Mouse (Mus musculus) ES-E14 (cell line): ENCODE results near the gene Fam240a. TPM values are rescaled to one million over a fixed set of nuclear protein-coding genes. Genes with fewer than 3 reads are reported as not detected.
A peak's percentile ranks its signal among the peaks of the same experiment; 100 is the strongest.

Source experiments
- DNase-seq: peaks from one replicate; pipeline ENCODE4 v3.0.0-alpha.2; 2013; ENCODE audit warnings: low read depth, low spot score
- H3K27ac ChIP-seq: 2 replicates; pipeline ENCODE4 v1.5.1; 2012; ENCODE audit warnings: low read depth, mild to moderate bottlenecking, low read length, moderate library complexity, mixed read lengths; ENCODE audit not compliant: poor library complexity, insufficient read depth, severe bottlenecking
- H3K36me3 ChIP-seq: 2 replicates; pipeline ENCODE4 v1.6.1; 2012; ENCODE audit warnings: mild to moderate bottlenecking, low read length, moderate library complexity, mixed read lengths; ENCODE audit not compliant: control insufficient read depth, poor library complexity, insufficient read depth, severe bottlenecking
- H3K4me1 ChIP-seq, 2 experiments: fragments of 150-350 bp in 1 of 2; sonication (generic) in 1 of 2; 2 replicates each; pipeline ENCODE4 v1.6.1; 2012; ENCODE audit warnings: low read length in 2 of 2, mild to moderate bottlenecking in 1 of 2, mixed read lengths in 1 of 2; ENCODE audit not compliant: control insufficient read depth in 2 of 2, insufficient read depth in 2 of 2, poor library complexity in 1 of 2
- H3K4me3 ChIP-seq, 2 experiments: fragments of 150-350 bp in 1 of 2; sonication (generic) in 1 of 2; 2 replicates each; pipeline ENCODE4 v1.5.1; 2012; ENCODE audit warnings: low read length in 2 of 2, low read depth in 1 of 2, mild to moderate bottlenecking in 1 of 2, mixed read lengths in 1 of 2; ENCODE audit not compliant: insufficient read depth in 1 of 2, poor library complexity in 1 of 2, severe bottlenecking in 1 of 2
- H3K9ac ChIP-seq: 2 replicates; pipeline ENCODE4 v1.6.1; 2012; ENCODE audit warnings: low read depth, mild to moderate bottlenecking, low read length, mixed read lengths; ENCODE audit not compliant: poor library complexity, insufficient read depth, severe bottlenecking
- H3K9me3 ChIP-seq: fragments of 150-350 bp; sonication (generic); 2 replicates; pipeline ENCODE4 v1.6.1; 2012; ENCODE audit warnings: low read depth, mild to moderate bottlenecking, low read length; ENCODE audit not compliant: control insufficient read depth, insufficient read depth
- CHD2 ChIP-seq: IDR thresholded peaks from 2 replicates; pipeline ENCODE4 v1.6.1; 2014; ENCODE audit warnings: mild to moderate bottlenecking, low read depth, low read length, inconsistent platforms
- HCFC1 ChIP-seq: IDR thresholded peaks from 2 replicates; pipeline ENCODE4 v1.6.1; 2012; ENCODE audit warnings: low read length, inconsistent platforms, borderline replicate concordance; ENCODE audit not compliant: insufficient read depth
- MAFK ChIP-seq: IDR thresholded peaks from 2 replicates; pipeline ENCODE4 v1.6.1; 2014; ENCODE audit warnings: mild to moderate bottlenecking, low read depth, low read length, inconsistent platforms; ENCODE audit not compliant: insufficient read depth
- ZC3H11A ChIP-seq: IDR thresholded peaks from 2 replicates; pipeline ENCODE4 v1.6.1; 2012; ENCODE audit warnings: low read depth, mild to moderate bottlenecking, inconsistent platforms, low read length, borderline replicate concordance
- ZNF384 ChIP-seq: IDR thresholded peaks from 2 replicates; pipeline ENCODE4 v1.6.1; 2012; ENCODE audit warnings: low read depth, low read length, inconsistent platforms
- in situ Hi-C, 2 experiments: fragments of 600-800 bp; cut with MboI; formaldehyde crosslinking; loops; one replicate each; pipeline ENCODE4 v1.15.1; 2025; ENCODE audit warnings: low sequenced_read_pairs in 2 of 2, inconsistent platforms in 1 of 2; ENCODE audit not compliant: unreplicated experiment in 2 of 2
- total RNA-seq: library from RNA; depleted of rRNA; stranded (reverse); fragments of 300-350 nt; gene quantifications from 2 replicates; pipeline ENCODE4 v1.2.3, GENCODE M21; 2012

Fam240a gene
- total RNA-seq, 1 experiment = 1.0 TPM

- no peaks in the 10 kb centered on the region for H3K9me3 ChIP-seq
- peak overlapping the region in 1 of 2 experiments; percentile 21; a peak in 2 of 4 replicates for H3K4me3 ChIP-seq
- peaks cover 2 to 28% of the 10 kb centered on the region in 2 experiments; a peak in 2 of 4 replicates for H3K4me1 ChIP-seq
- in situ Hi-C loops = no loop called here
- H3K36me3 ChIP-seq = peaks cover 16% of the 10 kb centered on the region; the same call in 1 of the 2 replicates
- DNase-seq = no peak
- no peak overlapping the region for H3K9ac ChIP-seq
- TF ChIP-seq ZNF384 (no peak), MAFK (no peak), ZC3H11A (no peak), HCFC1 (no peak), CHD2 (no peak)
- no peak overlapping the region for H3K27ac ChIP-seq
Measured at GRCm38 (mm10) chr9:110890026-110890783, 26.5 kb downstream of the Fam240a start.

- Histone ChIP-seq H3K27ac (no peak overlapping the region), H3K9ac (no peak overlapping the region), H3K36me3 (peaks cover 19% of the 10 kb centered on the region; the same call in 1 of the 2 replicates), H3K4me1 (peaks cover 2 to 26% of the 10 kb centered on the region in 2 experiments; a peak in 2 of 4 replicates), H3K4me3 (peak overlapping the region in 1 of 2 experiments; percentile 5; a peak in 1 of 4 replicates), H3K9me3 (no peaks in the 10 kb centered on the region)
- TF ChIP-seq CHD2 = no peak
- DNase-seq = no peak
- in situ Hi-C loops = no loop called here
Measured at GRCm38 (mm10) chr9:110888935-110889334, 27.7 kb downstream of the Fam240a start.

DNA sequence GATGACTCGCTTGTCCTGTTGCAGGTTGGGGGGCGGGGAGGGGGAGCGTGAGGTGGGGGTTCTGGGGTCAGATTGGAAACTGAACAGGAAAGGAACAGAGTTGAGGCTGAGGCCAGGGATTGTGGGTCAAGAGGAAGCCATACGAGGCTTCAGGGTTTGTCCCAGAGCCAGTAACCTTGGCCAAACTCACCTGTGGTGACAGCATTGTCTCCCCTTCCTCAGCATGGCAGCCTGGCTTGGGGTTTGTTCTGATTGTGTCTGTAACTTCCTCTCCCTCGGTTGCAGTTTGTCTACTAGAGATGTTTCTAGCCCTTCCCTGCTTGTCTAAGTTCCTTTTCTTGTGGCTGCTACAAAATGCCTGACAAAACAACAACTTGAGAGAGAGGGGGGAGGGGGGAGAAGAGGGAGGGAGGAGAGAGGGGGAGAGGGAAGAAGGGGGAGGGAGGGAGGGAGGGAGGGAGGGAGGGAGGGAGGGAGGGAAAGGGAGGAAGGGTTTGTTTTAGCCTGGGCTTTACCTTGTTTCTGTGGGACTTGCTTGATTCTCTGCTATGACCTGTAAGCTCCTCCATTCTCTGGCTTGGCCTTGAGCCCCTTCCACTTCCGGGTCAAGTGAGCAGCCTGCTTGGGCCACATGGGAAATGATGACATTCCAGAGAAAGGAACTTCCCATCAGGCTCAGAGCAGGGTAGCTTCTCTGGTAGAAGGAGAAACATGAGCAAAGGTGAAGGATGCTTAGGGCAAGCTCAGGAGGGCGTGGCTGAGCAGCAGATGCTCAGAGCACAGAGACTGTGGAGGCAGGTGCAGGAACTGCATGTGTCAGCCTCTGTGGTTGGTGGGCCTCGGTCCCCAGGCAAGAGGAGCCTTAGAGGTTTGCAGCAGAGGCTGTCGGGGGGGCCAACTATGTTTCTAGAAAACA lies 29.0 kb downstream of the Fam240a start:
- Histone ChIP-seq H3K36me3 (peaks cover 19% of the 10 kb centered on the region; the same call in 1 of the 2 replicates), H3K9me3 (no peaks in the 10 kb centered on the region), H3K9ac (no peak overlapping the region), H3K4me1 (peaks cover 2 to 26% of the 10 kb centered on the region in 2 experiments; a peak in 2 of 4 replicates), H3K27ac (peak overlapping the region; percentile 41; the same call in 1 of the 2 replicates), H3K4me3 (peak overlapping the region in 1 of 2 experiments; percentile 1; a peak in 1 of 4 replicates)
- in situ Hi-C loops = no loop called here
- DNase-seq = no peak
- no peak for TF ChIP-seq CHD2
- no peak for TF ChIP-seq MAFK
- no peak for TF ChIP-seq ZNF384
- TF ChIP-seq HCFC1 = no peak
- TF ChIP-seq ZC3H11A = no peak

DNA sequence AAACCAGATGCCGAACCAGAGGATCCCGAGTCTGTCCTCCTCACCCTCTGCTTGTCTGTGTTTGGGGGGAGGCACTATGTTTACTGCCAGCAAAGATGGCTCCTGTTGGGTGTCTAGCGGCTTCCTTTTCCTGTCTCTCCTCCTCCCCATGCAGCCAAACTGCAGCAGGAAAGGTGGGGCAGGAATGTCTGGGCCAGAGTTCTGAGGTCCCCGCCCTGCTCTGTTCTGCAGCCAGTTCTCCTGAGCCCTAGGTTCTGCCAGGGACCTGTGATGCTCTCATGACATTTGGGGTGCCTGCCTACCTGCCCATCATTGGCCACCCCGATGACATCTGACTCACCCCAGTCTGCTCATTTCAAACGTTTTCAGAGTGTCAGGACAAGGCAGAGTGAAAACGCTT lies 34.7 kb downstream of the Fam240a start:
- in situ Hi-C loops = no loop called here
- no peak for TF ChIP-seq CHD2
- DNase-seq = no peak
- Histone ChIP-seq H3K4me1 (peaks cover 0 to 18% of the 10 kb centered on the region in 2 experiments; a peak in 3 of 4 replicates), H3K36me3 (peaks cover 7% of the 10 kb centered on the region; the same call in 1 of the 2 replicates), H3K9ac (no peak overlapping the region), H3K9me3 (no peaks in the 10 kb centered on the region), H3K27ac (no peak overlapping the region), H3K4me3 (no peak overlapping the region)
